Mouse (Mus musculus) midbrain, embryonic 15.5 days (tissue): ENCODE measurements around the gene Kifc1. TPM values are rescaled to one million over a fixed set of nuclear protein-coding genes. Genes with fewer than 3 reads are reported as not detected.

Experiments
- ATAC-seq: fragments of 200-750 bp; cut with Nextera tagmentation; replicated peaks from 2 replicates; pipeline ENCODE4 v1.8.0; 2017; ENCODE audit warnings: moderate TSS enrichment
- H3K27ac ChIP-seq: fragments of 300-500 bp; sonication (generic); 2 replicates; pipeline ENCODE4 v1.5.1; 2015; ENCODE audit warnings: mild to moderate bottlenecking, inconsistent platforms
- H3K27me3 ChIP-seq: fragments of 300-500 bp; sonication (generic); replicated peaks from 2 replicates; pipeline ENCODE4 v1.6.1; 2015; ENCODE audit warnings: inconsistent platforms
- H3K36me3 ChIP-seq: fragments of 300-500 bp; sonication (generic); replicated peaks from 2 replicates; pipeline ENCODE4 v1.6.1; 2015; ENCODE audit warnings: inconsistent platforms
- H3K4me1 ChIP-seq: fragments of 300-500 bp; sonication (generic); 2 replicates; pipeline ENCODE4 v1.6.1; 2015; ENCODE audit warnings: inconsistent platforms
- H3K4me2 ChIP-seq: fragments of 300-500 bp; sonication (generic); 2 replicates; pipeline ENCODE4 v1.6.1; 2015; ENCODE audit warnings: inconsistent platforms, mild to moderate bottlenecking, moderate library complexity
- H3K4me3 ChIP-seq: fragments of 300-500 bp; sonication (generic); 2 replicates; pipeline ENCODE4 v1.5.1; 2015; ENCODE audit warnings: mild to moderate bottlenecking, inconsistent platforms
- H3K9ac ChIP-seq: fragments of 300-500 bp; sonication (generic); 2 replicates; pipeline ENCODE4 v1.6.1; 2015; ENCODE audit warnings: mild to moderate bottlenecking, inconsistent platforms
- H3K9me3 ChIP-seq: fragments of 300-500 bp; sonication (generic); 2 replicates; pipeline ENCODE4 v1.6.1; 2016; ENCODE audit warnings: inconsistent platforms
- WGBS: fragments of 180-500 bp; shearing (Covaris S2); methylation state at CpG from one replicate; pipeline ENCODE4 v1.1.7; 2015; ENCODE audit warnings: mixed read lengths; 5-methylcytosine and 5-hydroxymethylcytosine counted together
- polyA plus RNA-seq: library from polyadenylated mRNA; unstranded; fragments of >200 nt; fragmentation: Nextera tagmentation; extraction: Ambion mirVana; gene quantifications from 2 replicates; pipeline ENCODE4 v1.2.1, GENCODE M21; 2015

Gene Kifc1
- polyA plus RNA-seq, 1 experiment from 2014 or later = 2.6 TPM

DNA sequence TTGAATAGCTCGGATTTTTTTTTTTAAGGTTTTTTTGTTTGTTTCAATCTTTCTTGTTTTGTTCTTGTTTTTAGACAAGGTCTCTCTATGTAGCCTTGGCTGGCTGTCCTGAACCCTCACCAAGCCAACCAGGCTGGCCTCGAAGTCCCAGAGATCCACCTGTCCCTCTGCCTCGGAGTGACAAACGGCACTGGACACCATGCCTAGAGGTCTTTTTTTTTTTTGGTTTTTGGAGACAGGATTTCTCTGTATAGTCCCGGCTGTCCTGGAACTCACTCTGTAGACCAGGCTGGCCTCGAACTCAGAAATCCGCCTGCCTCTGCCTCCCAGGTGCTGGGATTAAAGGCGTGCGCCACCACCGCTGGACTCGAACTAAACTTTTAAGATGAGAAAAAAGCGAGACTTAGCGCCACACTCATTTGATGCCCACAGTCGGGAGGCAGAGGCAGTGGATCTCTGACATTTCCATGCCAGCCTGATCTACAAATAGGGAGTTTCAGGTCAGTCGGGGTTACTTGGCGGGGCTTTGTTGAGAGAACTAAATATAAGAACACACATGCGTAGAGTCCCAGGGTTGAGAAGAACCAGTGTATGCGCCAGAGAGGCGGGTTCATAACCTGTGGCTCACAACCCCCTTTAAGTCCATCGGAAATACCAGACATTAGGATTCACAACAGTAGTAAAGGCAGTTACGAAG lies 37.9 kb upstream of the Kifc1 start:
- ATAC-seq = no peak
- Histone ChIP-seq H3K27ac (peak overlapping the region; percentile 93; the same call in 1 of the 2 replicates), H3K4me2 (peak overlapping the region; percentile 99)

DNA sequence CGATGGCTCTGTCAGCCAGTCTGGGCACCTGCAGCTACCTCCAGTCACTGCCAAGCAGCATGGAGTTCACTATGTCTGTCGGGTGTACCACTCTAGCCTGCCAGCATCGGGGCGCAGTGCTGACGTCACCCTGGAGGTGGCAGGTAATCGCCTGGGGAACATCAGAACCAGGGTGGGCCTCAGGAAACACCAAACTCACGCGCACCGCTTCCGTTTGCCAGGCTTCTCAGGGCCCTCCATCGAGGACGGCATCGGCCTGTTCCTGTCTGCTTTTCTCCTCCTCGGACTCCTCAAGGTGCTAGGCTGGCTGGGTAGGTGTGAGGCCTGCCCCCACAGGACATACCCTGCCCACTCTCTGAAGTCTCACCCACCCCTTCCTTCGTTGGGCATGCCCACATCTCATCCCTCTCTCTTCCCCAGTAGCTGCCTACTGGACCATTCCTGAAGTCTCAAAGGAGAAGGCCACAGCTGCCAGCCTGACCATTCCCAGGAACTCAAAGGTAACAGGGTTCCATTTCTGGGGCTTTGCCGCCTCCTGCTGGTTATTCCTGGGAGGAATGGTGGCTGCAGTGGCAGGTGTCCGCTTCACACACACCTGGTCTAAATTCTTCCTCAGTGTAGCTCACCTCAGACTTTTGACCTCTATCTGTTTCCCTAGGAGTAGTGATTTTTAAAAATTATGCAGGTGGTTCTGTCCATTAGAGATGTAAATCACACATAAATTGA lies 35.9 kb upstream of the Kifc1 start:
- Histone ChIP-seq H3K4me1 (peaks cover 24% of the 10 kb centered on the region), H3K4me3 (no peak overlapping the region), H3K9me3 (no peaks in the 10 kb centered on the region), H3K36me3 (no peaks in the 10 kb centered on the region), H3K27ac (no peak overlapping the region), H3K27me3 (no peaks in the 10 kb centered on the region), H3K9ac (no peak overlapping the region), H3K4me2 (no peak overlapping the region)
- ATAC-seq = no peak
- 70% methylated on average over 17 of the region's 17 CpGs for WGBS

More for the DNA sequence above, 37.9 kb upstream of the Kifc1 start:
- Histone ChIP-seq H3K9me3 (no peaks in the 10 kb centered on the region), H3K27me3 (no peaks in the 10 kb centered on the region), H3K36me3 (no peaks in the 10 kb centered on the region), H3K4me3 (peak overlapping the region; percentile 93), H3K4me1 (peaks cover 26% of the 10 kb centered on the region), H3K9ac (peak overlapping the region; percentile 71)
- 66% methylated on average over 21 of the region's 21 CpGs for WGBS

DNA sequence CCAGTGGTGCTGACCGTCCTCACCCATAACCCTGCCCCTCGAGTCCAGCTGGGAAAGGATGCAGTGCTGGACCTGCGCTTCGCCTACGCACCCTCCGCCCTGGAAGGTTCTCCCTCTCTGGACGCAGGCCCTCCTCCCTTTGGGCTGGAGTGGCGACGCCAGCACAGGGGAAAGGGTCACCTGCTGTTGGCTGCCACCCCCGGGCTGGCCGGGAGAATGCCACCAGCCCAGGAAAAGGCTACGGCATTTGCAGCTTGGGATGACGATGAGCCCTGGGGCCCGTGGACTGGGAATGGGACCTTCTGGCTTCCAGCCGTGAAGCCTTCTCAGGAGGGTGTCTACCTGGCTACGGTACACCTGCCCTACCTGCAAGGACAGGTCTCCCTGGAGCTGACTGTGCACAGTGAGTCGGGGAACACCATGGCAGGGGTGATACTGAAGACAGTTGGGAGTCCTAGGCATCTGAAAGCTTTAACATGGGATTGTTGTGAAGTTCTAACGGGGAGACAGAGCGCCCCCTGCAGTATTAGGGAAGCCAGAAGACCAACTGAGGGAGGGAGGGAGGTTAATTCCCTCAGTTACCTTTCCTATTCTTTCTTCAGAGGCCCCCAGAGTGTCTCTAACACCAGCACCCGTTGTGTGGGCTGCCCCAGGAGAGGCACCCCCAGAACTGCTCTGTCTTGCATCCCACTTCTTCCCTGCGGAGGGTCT lies 35.1 kb upstream of the Kifc1 start:
- no peak overlapping the region for H3K9ac ChIP-seq
- H3K36me3 ChIP-seq = no peaks in the 10 kb centered on the region
- no peak for ATAC-seq
- peaks cover 18% of the 10 kb centered on the region for H3K4me1 ChIP-seq
- H3K27me3 ChIP-seq = no peaks in the 10 kb centered on the region
- H3K4me2 ChIP-seq = no peak overlapping the region
- no peak overlapping the region for H3K27ac ChIP-seq
- no peak overlapping the region for H3K4me3 ChIP-seq
- WGBS = 77% methylated on average over 21 of the region's 21 CpGs
- no peaks in the 10 kb centered on the region for H3K9me3 ChIP-seq

DNA sequence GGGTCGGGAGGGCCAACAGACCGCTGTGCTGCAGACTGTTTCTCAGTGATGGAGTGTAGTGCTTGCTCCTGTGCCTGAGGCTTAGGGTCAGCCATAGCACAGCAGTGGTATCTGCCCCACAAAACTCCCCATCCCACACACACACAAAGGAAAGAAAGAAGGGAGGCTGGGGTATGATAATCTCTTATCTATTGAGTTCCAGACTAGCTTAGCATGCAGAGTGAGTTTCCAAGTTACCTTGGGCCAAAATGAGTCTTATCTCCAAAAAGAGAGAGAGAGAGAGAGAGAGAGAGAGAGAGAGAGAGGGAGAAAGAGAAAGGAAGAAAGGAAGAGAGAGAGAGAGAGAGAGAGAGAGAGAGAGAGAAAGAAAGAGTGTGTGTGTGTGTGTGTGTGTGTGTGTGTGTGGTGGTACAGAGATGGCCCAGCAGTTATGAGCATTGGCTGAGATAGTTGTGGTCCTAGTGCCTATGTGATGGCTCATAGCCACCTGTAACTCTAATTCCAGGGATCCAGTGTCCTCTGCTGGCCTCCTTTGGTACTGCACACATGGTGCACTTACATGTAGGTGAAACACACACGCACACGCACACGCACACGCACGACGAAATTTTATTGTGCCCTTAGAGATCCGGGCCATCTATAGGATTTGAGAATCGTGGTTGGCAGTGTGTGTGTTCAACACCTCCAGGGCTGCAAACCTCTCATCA lies 34.3 kb upstream of the Kifc1 start:
- no peak for ATAC-seq

DNA sequence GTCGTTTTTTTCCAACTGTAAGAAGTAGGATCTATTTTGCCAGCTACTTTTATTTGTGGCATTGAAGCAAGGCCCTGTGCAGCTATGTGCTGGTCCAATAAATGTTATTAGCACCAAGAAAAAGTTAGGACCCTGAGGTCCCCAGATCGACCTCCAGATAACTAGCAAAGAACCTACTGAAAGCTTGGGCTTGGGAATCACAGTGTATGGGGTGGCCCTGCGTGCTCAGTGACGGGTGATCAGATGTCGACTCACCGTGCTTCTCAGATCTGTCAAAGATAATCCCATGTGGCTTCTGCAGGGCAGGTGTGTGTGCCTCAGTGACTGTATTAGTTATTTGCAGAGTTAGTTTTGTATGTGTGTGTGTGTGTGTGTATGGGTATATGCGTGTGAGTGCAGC lies 30.9 kb upstream of the Kifc1 start:
- Histone ChIP-seq H3K9ac (no peak overlapping the region), H3K9me3 (no peaks in the 10 kb centered on the region), H3K36me3 (no peaks in the 10 kb centered on the region), H3K4me2 (no peak overlapping the region), H3K4me3 (no peak overlapping the region), H3K27me3 (no peaks in the 10 kb centered on the region), H3K4me1 (peaks cover 34% of the 10 kb centered on the region), H3K27ac (no peak overlapping the region)
- 91% methylated on average over 7 of the region's 7 CpGs for WGBS
- no peak for ATAC-seq

More for the DNA sequence above, 34.3 kb upstream of the Kifc1 start:
- no peak overlapping the region for H3K4me3 ChIP-seq
- peaks cover 24% of the 10 kb centered on the region for H3K4me1 ChIP-seq
- H3K27me3 ChIP-seq = no peaks in the 10 kb centered on the region
- H3K27ac ChIP-seq = no peak overlapping the region
- H3K4me2 ChIP-seq = no peak overlapping the region
- 85% methylated on average over 10 of the region's 10 CpGs for WGBS
- no peaks in the 10 kb centered on the region for H3K9me3 ChIP-seq
- no peak overlapping the region for H3K9ac ChIP-seq
- no peaks in the 10 kb centered on the region for H3K36me3 ChIP-seq

DNA sequence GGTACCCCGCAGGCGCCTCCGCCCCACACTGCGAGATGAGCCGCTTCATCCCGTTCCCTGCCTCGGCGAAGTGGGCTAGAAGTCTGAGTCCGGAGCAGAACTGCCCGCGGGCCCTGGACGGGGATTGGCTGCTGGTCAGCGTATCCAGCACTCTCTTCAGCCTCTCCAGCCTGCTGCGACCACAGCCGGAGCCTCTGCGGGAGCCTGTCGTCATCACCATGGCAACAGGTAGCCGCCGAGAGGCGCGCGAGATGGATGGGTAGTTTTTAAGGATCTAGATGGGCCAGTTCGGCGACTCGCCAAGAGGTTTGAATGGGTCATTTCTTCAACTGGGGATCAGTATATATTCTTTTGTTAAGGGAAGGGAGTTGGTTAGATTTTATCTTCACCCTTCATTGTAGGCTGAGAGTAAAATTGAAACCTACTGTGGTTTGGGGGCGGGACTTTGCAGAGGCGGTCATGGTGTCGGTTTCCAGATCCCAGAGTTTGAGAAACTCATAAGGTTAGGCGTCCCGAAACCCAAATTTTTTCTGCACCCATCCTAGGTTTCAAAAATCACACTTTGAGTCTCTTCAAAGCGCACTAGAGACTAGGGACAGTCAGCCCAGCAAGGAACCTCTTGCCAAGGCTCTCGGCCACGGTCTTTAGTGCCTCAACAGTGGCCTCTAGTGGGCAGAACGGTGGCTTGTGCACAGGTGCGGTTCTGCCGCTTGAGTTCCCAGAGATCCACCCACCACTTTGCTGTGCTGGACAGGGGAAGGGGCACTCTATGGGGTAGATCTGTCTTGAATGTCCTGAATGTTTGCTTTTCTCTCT lies 30.0 kb upstream of the Kifc1 start:
- ATAC-seq = no peak
- Histone ChIP-seq H3K4me3 (peak overlapping the region; percentile 32), H3K4me2 (peak overlapping the region; percentile 56), H3K27ac (peak overlapping the region; percentile 49; the same call in 1 of the 2 replicates), H3K36me3 (no peaks in the 10 kb centered on the region), H3K27me3 (no peaks in the 10 kb centered on the region), H3K4me1 (peaks cover 35% of the 10 kb centered on the region), H3K9me3 (no peaks in the 10 kb centered on the region), H3K9ac (peak overlapping the region; percentile 37)
- WGBS = 1% methylated on average over 36 of the region's 36 CpGs

DNA sequence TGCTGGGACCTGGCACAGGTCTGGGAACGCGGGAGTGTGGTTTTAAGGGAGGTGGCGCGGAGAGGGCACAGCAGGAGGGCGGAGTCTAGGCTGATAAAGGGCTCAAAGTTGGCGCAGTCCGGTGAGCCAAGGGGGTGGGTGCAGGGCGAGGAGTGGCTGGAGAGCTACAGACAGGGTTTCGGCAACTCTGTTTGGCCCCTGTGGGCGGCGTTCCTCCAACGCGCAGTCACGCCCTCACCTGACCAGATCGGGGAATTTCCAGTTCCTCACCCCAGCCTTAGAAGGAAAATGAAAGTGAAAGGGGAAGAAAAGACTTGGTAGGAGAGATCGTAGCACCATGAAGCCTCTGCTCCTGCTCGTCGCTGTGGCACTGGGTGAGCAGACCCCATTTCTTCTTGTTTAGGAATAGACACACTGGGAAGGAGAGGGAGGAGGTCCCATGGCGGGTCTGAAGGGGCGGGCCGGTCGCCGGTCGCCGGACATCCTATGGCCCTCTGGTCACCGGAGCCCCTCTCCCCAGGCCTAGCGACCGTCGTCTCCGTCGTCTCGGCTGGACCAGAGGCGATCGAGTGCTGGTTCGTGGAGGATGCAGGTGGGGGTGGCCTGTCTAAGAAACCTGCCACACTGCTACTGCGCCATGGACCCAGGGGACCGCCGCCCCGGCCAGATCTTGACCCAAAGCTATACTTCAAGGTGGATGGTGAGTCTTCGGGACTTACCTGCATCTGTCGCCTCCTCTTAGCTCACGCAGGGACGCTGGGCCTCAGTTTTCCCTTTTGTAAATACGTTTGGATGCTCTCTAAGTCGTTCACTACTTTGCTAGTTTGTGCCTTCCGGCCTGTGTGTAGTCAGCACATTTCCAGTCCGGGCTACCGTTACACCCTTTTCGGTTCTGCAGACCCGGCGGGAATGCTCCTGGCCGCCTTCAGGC lies 29.2 kb upstream of the Kifc1 start:
- H3K9ac ChIP-seq = peak overlapping the region; percentile 37
- peak overlapping the region; percentile 32 for H3K4me3 ChIP-seq
- no peak for ATAC-seq
- peaks cover 44% of the 10 kb centered on the region for H3K4me1 ChIP-seq
- peak overlapping the region; percentile 49; the same call in 1 of the 2 replicates for H3K27ac ChIP-seq
- H3K4me2 ChIP-seq = peak overlapping the region; percentile 56
- 1% methylated on average over 52 of the region's 52 CpGs for WGBS
- no peaks in the 10 kb centered on the region for H3K9me3 ChIP-seq
- no peaks in the 10 kb centered on the region; the same call in 1 of the 2 replicates for H3K36me3 ChIP-seq
- no peaks in the 10 kb centered on the region for H3K27me3 ChIP-seq

DNA sequence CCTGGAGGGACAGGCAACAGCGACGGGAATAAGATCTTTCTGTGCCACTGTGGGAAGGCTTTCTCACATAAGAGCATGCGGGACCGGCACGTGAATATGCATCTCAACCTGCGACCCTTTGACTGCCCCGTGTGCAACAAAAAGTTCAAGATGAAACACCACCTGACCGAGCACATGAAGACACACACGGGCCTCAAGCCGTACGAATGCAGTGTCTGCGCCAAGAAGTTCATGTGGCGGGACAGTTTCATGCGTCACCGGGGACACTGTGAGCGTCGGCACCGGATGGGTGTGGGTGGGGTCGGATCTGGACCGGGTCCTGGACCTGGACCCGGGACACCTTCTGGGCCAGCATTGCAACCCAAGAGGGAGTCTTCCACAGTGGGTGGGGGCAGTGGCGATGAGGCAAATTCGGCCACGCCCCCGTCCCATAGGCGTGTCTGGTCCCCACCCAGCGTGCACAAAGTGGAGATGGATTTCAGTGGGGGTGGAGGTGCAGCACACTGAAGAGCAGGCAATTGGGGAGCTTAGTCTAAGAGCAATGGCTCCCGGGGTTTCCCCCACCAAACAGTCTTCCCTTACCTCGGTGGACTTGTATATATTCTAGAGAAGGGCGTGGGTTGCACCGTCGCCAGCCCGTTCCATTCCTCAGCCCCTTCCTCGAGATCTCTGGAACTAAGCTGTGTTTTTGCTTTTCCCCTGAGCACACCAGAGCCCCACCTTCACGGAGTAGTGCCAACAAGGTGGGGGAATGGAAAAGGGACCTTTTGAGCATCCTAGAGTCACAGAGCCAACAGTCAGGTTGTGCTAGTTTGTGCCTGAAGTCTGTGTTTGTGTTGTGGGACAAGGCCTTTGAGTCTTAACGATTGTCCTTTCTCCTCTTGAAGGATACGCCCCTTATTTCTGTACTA lies 28.1 kb upstream of the Kifc1 start:
- peak overlapping the region; percentile 32; the same call in 1 of the 2 replicates for H3K4me3 ChIP-seq
- peaks cover 44% of the 10 kb centered on the region for H3K4me1 ChIP-seq

DNA sequence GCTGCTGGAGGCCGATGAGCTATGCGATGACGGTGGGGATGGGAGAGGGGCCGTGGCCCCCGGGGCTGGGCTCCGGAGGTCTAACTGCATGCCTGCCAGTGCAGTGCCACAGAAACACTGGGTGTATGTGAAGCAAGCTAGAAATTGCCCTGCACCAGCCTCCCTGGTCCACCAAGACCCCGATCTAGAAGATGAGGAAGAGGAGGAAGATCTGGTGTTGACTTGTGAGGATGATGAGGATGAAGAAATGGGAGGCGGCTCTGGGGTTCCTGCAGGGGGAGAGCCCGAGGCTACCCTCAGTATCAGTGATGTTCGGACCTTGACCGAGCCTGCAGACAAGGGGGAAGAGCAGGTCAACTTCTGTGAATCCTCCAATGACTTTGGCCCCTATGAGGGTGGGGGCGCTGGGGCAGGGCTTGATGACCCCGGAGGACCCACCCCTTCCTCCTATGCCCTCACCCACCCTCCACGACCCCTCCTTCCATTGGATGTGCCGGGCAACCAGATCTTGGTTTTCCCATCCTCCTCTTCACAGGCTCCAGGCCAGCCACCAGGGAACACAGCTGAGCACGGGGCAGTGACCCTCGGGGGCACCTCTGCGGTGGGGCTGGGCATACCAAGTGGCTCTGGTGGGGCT lies 27.3 kb upstream of the Kifc1 start:
- 85% methylated on average over 18 of the region's 18 CpGs for WGBS
- no peak overlapping the region for H3K4me3 ChIP-seq
- no peaks in the 10 kb centered on the region for H3K9me3 ChIP-seq
- no peak overlapping the region for H3K4me2 ChIP-seq
- no peaks in the 10 kb centered on the region for H3K27me3 ChIP-seq
- H3K9ac ChIP-seq = no peak overlapping the region
- no peak for ATAC-seq
- H3K36me3 ChIP-seq = peaks cover 10% of the 10 kb centered on the region; the same call in 1 of the 2 replicates
- peaks cover 44% of the 10 kb centered on the region for H3K4me1 ChIP-seq
- H3K27ac ChIP-seq = no peak overlapping the region

More for the DNA sequence above, 28.1 kb upstream of the Kifc1 start:
- no peaks in the 10 kb centered on the region for H3K9me3 ChIP-seq
- peak overlapping the region; percentile 56 for H3K4me2 ChIP-seq
- peak overlapping the region; percentile 37; the same call in 1 of the 2 replicates for H3K9ac ChIP-seq
- peaks cover 9% of the 10 kb centered on the region; the same call in 1 of the 2 replicates for H3K36me3 ChIP-seq
- H3K27me3 ChIP-seq = no peaks in the 10 kb centered on the region
- WGBS = 62% methylated on average over 37 of the region's 37 CpGs
- no peak for ATAC-seq
- H3K27ac ChIP-seq = no peak overlapping the region
